Mouse (Mus musculus) hindbrain, embryonic 13.5 days (tissue): ENCODE data around the gene Plagl1. TPM values are rescaled to one million over a fixed set of nuclear protein-coding genes. Genes with fewer than 3 reads are reported as not detected.

Experiments
- polyA plus RNA-seq: library from polyadenylated mRNA; unstranded; fragments of >200 nt; fragmentation: Nextera tagmentation; extraction: Ambion mirVana; gene quantifications from 2 replicates; pipeline ENCODE4 v1.2.1, GENCODE M21; 2015

Gene Plagl1
- polyA plus RNA-seq, 1 experiment from 2014 or later, result 34.2 TPM

Other genes with a start within 250 kb of the Plagl1 start
- gene Utrn, start 191.1 kb upstream of the Plagl1 start, polyA plus RNA-seq, result 30.1 and 31.4 TPM in 2 replicates
- 1.2 and 1.3 TPM in 2 replicates for gene Stx11, start 96.2 kb upstream of the Plagl1 start, polyA plus RNA-seq
- 26.0 and 27.1 TPM in 2 replicates for gene Sf3b5, start 55.2 kb upstream of the Plagl1 start, polyA plus RNA-seq
- not detected in 2 replicates for gene Zc2hc1b, start 117.5 kb downstream of the Plagl1 start, polyA plus RNA-seq
- 36.5 and 40.8 TPM in 2 replicates for gene Ltv1, start 132.7 kb downstream of the Plagl1 start, polyA plus RNA-seq